Mouse (Mus musculus) left cerebral cortex, adult 8-10 months (tissue): ENCODE results near the gene AC124502.3. TPM values are rescaled to one million over a fixed set of nuclear protein-coding genes. Genes with fewer than 3 reads are reported as not detected.
A peak's percentile ranks its signal among the peaks of the same experiment; 100 is the strongest.
"Not testable (repeated sequence)": the region's sequence is repeated elsewhere in the genome, so short reads cannot be mapped to it uniquely, and the experiment has no call there.

Source experiments
- DNase-seq, 2 experiments: peaks; one replicate each; pipeline ENCODE4 v3.0.0; 2022; ENCODE audit warnings: low spot score in 2 of 2
- total RNA-seq, 4 experiments: library from RNA; stranded (reverse); gene quantifications; 2 replicates each; pipeline ENCODE4 v1.2.4; 2022

AC124502.3 gene
- 1 to 10 TPM; 3.2 to 6.4 (median 4.7) TPM for total RNA-seq

- DNase-seq, result peak; percentile 70 to 89
Measured at GRCm38 (mm10) chr19:5038709-5039156, at the start of gene AC124502.3, which contains the start of gene B4gat1. TSS of gene AC124502.3 (plus strand) at chr19:5038891. TSS of gene B4gat1 (plus strand) at chr19:5038826.

DNA sequence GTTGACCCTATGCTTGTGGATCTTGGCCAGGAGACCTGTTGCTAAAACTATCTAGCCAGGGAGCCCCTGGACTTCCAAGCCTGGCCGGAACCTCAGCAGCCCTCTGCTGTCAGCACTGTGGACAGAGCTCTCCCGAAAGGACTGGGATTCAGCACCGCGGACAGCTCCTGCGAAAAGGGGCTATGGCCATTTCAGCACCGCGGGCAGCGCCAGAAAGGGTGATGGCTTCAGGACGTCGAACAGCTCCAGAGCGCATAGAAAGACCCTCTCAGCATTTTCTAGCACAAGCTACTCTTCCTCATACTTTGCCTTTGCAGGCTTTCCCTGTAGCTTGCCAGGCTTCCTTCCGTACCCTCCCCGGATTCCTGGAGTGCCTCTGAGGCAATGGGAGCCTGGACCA is 49.7 kb upstream of the AC124502.3 start:
- DNase-seq, result peak in 1 of 2 experiments; percentile 76

DNA sequence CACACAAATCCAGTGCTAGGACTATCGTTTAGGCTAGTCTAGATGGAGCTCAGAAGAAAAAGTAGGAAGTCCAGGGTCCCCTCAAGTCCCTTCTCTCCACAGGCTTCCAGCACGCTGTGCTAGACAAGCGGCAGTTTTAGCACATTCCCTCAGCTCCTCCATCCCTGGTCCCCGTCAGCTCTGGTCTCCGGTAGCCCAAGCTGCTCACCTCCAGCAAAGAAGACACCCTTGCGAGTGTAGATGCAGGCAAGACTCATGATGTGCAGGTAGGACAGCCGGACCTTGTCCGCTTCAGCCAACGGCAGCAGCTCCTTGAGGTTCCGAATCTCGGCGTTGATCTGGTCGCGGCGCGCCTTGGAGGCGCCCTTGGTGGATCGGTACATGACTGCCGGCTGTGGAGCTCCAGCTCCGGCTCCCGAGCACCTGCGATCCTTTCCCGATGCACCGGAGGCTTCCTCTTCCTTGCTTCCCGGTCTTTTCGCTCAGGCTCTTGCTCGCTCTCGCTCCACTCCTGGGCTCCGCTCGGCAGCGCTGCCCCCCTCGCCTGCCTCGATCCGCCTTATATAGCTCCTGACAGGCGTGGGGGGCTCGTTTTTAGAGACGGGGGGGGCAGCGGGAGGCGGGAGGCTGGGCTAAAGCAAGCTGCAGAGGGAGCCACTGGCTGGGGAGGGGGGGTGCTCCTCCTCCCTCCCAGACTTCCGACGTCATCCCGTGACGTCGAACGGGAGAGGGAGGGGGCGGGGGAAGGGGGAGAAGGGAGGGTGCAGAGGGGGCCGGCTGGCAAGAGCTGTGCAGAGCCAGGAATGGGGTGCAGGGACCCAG is 49.0 kb upstream of the AC124502.3 start:
- DNase-seq, result peak; percentile 86 to 89

DNA sequence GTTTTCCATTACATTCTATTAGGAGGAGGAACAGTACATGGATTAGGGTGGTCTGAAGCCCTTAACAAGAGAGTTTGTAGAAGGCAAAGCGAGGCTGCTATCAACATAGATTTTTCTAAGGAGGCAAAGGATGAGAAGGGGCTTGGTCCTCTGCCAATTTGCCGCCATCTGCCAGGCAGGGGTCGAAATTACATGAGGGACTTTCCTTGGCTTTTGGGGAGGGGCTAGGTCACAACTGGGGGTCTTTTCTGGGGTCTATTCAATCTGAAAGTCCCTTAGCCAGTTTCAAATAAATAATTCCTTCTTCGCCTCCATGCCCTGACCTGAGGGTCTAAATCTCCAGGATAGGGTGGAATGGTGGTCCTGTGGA is 48.5 kb upstream of the AC124502.3 start, which contains the start of gene Npas4:
Gene Npas4, minus strand, starts transcription at position 61 of the 370 bp plus-strand sequence.
- peak in 1 of 2 experiments; percentile 18 for DNase-seq

DNA sequence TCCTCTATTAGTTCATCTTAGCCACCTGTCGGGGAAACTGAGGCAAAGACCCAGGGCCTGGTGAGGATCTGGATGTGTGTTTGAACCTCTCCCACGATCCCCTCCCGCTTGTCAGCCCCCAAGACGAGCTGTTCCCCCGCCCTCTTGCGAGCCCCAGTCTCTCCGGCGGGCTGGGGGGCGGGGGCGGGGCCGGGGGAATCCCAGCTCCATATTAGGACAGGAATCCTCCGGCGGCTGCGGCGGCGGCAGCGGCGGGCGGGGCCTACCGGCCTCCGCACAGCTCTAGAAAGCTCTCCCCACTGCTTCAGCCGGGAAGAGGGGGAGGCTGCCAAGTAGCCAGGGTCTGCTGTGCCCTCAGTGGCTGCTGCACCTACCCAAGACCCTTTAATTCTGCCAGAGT is 48.0 kb upstream of the AC124502.3 start:
- peak; percentile 37 to 58 for DNase-seq

DNA sequence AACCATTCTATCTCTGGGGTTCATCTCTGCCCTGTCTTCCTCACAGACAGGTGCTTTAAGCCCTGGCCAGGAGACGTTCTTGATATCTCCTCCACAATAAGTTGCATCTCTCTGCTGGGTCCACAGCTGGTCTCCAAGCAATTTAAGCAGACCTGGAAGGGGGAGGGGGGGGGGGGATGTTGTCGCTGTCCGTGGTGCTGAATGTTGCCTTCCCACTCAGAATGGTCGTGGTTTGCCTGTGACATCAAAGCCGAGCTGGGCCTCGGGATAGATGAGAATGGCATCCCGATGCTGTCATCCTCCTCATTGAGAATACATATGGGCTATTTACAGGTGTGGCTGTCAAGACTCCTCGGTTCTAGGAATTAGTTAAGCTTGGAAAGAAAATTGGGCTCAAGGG is 46.3 kb upstream of the AC124502.3 start:
- no peak for DNase-seq

- peak; percentile 58 to 92 for DNase-seq
Measured at GRCm38 (mm10) chr19:4992904-4993303, 45.8 kb upstream of the AC124502.3 start.

GRCm38 (mm10) chr19:4994043-4994442 is 44.6 kb upstream of the AC124502.3 start:
- peak; percentile 69 to 93 for DNase-seq

- peak in 1 of 2 experiments; percentile 86 for DNase-seq
Measured at GRCm38 (mm10) chr19:4999445-5000140, 39.1 kb upstream of the AC124502.3 start.

- DNase-seq, result peak; percentile 84 to 99
Measured at GRCm38 (mm10) chr19:5001666-5002406, 36.9 kb upstream of the AC124502.3 start.

DNA sequence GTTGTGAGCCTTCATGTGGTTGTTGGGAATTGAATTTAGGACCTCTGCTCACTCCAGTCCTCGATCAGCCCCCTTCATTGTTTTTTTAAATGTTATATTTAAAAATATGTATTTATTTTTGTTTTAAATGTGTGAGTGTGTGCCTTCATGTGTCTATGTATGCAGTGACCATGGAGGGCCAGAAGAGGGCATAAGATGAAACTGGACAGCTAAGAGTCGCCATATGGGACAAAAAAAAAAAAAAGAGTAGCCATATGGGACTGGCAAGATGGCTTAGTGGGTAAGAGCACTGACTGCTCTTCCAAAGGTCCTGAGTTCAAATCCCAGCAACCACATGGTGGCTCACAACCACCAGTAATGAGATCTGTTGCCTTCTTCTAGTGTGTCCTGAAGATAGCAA is 35.0 kb upstream of the AC124502.3 start:
- not testable (repeated sequence) for DNase-seq

DNA sequence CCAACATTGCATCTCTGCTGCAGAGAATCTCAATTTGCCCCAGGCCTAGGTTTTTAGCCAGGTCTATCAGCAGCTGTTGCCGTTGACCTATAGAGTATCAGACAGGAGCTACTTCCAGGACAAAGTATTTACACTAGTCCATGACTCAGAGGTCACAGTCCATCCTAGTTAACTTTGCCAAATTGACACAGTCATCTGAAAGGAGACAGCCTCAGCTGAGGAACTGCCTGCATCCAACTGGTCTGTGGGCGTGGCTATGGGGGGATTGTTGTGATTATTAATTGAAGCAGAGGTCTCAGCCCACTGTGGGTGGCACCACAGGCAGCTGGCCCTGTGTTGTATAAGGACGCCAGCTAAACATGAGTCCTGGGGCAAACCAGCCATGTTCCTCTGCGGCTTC is 33.8 kb upstream of the AC124502.3 start:
- no peak for DNase-seq

- DNase-seq, result no peak
Measured at GRCm38 (mm10) chr19:5013138-5013537, 25.6 kb upstream of the AC124502.3 start.

DNA sequence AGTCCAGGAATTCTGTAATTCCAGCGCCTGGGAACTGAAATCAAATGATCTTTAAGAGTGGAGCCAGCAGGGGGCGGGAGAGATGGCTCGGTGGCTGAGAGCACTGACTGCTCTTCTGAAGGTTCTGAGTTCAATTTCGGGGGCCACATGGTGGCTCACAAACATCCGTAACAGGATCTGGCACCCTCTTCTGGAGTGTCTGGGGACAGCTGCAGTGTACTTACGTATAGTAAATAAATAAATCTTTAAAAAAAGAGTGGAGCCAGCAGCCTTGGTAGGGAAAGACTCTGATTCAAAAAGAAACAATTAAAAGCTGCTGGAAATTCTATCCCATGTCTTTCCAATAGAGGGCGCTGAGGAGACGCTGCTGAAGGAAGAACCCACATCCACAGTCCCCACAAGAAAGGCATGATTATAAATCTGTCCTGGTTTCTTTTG is 23.7 kb upstream of the AC124502.3 start:
- no peak for DNase-seq

DNA sequence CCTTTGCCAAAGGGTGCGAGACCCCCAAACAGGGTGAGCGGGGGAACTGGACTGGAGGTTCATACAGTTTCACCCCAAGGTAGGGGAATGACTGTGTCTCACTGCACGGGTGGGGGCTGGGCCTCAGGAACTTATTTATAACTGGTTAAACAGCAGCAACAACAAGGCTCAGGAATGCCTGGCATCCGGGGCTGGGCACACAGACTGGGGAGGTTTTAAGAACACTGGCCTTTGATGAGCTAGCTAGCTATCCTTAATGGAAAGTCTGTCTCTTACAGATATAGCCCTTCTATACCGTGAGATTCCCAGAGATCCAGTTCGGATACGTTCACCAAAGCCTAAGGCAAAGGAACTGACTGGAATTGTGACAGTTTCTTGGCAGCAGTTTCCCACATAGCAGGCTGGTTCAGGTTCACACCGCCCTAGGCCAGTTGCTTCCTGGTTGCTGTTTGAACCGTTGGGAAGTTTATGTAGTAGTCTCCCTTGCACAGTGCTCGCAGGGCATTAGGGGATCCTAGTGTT is 22.4 kb upstream of the AC124502.3 start:
- no peak for DNase-seq

DNA sequence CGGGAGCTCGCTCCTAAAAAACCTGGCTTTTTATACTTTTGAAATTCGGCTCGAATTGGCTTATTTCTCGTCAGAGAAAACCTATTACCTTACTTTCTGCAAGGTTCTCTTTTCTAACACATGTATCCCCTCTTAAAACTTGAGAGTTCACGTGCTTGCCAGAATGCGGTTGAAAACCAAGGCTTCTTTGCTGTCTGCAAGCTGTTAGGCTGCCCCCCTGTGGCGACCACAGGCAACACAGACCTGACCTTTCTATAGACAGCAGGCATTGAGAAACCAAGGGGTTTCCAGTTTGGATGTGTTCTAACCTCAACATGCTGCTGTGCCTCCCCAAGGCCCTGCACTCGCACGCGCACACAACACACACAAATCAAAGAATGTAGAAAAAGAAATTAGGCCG is 21.9 kb upstream of the AC124502.3 start:
- no peak for DNase-seq

DNA sequence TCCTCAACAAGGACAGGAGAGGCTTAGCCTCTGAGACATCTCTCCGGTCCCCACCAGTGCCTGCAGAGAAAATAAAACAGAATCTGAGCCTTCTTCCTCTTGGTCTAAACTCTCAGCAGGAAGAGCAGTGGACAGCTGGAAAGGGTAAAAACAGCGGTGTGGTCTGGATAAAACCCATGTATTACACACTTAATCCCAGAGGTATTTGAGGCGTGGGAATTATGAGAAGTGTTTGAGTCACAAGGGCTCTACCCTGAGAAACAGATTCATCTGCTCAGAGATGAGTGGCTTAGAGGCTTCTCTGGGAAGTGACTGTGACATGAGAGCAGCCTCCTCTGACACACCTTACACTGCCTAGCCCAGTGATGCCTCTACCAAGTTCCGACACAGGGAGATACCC is 21.1 kb upstream of the AC124502.3 start:
- no peak for DNase-seq

DNA sequence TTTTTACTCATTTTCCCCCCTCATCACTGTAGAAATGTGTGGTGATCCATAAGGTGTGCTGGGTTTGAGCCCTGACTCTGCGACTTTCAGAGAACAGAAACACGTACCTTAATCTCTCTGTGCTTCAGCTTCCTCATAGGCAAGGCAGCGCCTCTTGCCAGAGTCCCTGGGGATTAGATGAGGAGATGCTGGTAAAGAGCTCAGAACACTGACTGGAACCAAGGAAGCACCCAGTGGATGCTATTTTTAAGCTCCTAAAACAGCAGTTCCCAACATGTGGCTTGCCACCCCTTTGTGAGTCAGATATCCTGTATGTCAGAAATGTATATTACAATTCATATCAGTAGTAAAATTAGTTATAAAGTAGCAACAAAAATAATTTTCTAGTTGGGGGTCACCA is 20.5 kb upstream of the AC124502.3 start:
- no peak for DNase-seq

- DNase-seq, result no peak
Measured at GRCm38 (mm10) chr19:5021416-5021815, 17.3 kb upstream of the AC124502.3 start.

DNA sequence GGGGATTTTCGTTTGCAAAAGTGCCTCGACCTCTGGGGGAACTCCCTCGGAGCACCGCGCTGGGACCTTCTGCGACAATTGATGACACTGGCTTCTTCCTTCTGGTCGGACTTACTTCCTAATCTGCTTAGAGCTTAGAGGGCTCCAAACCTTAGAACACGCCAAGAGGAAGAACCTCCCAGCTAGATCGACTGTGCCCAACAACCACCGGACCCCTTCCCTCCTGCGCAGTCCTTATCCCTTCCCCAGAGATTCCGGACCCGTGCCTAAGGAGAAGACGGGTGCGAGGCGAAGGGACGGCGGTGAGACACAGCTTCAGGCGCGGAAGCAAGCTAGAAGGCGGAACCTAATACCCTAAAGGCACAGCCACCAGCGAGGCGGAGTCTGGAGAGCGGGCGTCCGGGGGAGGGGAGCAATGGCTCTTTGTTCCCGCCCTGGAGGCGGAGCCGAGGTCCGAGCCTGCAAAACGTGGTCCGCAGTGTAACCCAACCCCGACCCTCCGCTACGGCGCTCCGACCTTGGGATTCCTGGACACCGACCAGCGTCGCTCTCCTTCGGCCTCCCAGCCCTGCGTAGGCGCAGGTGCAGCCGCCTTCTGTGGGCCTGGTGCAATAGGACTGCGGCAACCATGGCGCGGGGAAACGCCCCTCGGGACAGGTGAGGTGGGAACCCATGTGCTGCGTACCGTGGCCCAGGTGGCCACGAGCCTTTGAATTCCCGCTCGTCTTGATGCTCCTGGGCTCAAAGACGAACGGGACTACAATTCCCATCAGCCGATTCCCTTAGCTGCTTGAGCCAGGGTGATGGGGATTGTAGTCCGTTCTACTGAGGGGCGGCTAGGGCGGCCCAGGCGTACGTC is 14.8 kb upstream of the AC124502.3 start, which contains the start of gene Slc29a2:
Gene Slc29a2, plus strand, starts transcription at position 240 of the 859 bp plus-strand sequence.
- DNase-seq, result peak; percentile 72 to 86
